Mouse (Mus musculus) G1E-ER4 (cell line): ENCODE data around the gene Dtx2. TPM values are rescaled to one million over a fixed set of nuclear protein-coding genes. Genes with fewer than 3 reads are reported as not detected.

Experiments used
- GATA1 ChIP-seq: IDR thresholded peaks from one replicate; pipeline ENCODE4 v1.8.0; 2012; ENCODE audit warnings: low read length, inconsistent platforms
- polyA plus RNA-seq: library from polyadenylated mRNA; stranded (reverse); fragments of >175 nt; gene quantifications from 2 replicates; pipeline ENCODE4 v1.2.3, GENCODE M21; 2012

The Dtx2 gene
- polyA plus RNA-seq, 1 experiment: 25.4 TPM

- no peak for TF ChIP-seq GATA1
These were observed 78.9 kb downstream of the Dtx2 start for GRCm38 (mm10) chr5:136073526-136073925.

- no peak for TF ChIP-seq GATA1
These were observed 80.5 kb downstream of the Dtx2 start for GRCm38 (mm10) chr5:136075076-136075475.

GRCm38 (mm10) chr5:136076284-136076683 is 81.7 kb downstream of the Dtx2 start:
- no peak for TF ChIP-seq GATA1

- TF ChIP-seq GATA1: no peak
These were observed 82.5 kb downstream of the Dtx2 start for GRCm38 (mm10) chr5:136077001-136077550.

- TF ChIP-seq GATA1: no peak
These were observed 83.5 kb downstream of the Dtx2 start for GRCm38 (mm10) chr5:136078136-136078535.

- TF ChIP-seq GATA1: no peak
These were observed 87.7 kb downstream of the Dtx2 start for GRCm38 (mm10) chr5:136082345-136082744.

Other genes starting within 250 kb of the Dtx2 start
- 0.05 TPM in 1 of 2 replicates, not detected in the other for gene Styxl1, start 216.4 kb upstream of the Dtx2 start, polyA plus RNA-seq
- gene Mdh2, start 216.3 kb upstream of the Dtx2 start, polyA plus RNA-seq: 746 and 850 TPM in 2 replicates
- gene Srrm3, start 187.9 kb upstream of the Dtx2 start, polyA plus RNA-seq: not detected in 2 replicates
- gene Hspb1, start 106.9 kb upstream of the Dtx2 start, polyA plus RNA-seq: not detected in 2 replicates
- gene Ywhag, start 60.2 kb upstream of the Dtx2 start, polyA plus RNA-seq: 226 and 268 TPM in 2 replicates
- 2.6 and 3.9 TPM in 2 replicates for gene Ssc4d, start 20.3 kb upstream of the Dtx2 start, polyA plus RNA-seq
- gene Zp3, start 14.7 kb upstream of the Dtx2 start, polyA plus RNA-seq: not detected in 2 replicates
- gene Upk3b, start 43.7 kb downstream of the Dtx2 start, polyA plus RNA-seq: not detected in 2 replicates
- gene Upk3bl, start 59.7 kb downstream of the Dtx2 start, polyA plus RNA-seq: not detected in 2 replicates
- gene Rasa4, start 89.1 kb downstream of the Dtx2 start, polyA plus RNA-seq: 0.06 and 0.09 TPM in 2 replicates
- gene Polr2j, start 121.8 kb downstream of the Dtx2 start, polyA plus RNA-seq: 79.4 and 104 TPM in 2 replicates
- gene Lrwd1, start 141.3 kb downstream of the Dtx2 start, polyA plus RNA-seq: 141 and 143 TPM in 2 replicates
- gene Alkbh4, start 141.3 kb downstream of the Dtx2 start, polyA plus RNA-seq: 41.9 and 42.7 TPM in 2 replicates
- 29.7 and 30.4 TPM in 2 replicates for gene Orai2, start 175.9 kb downstream of the Dtx2 start, polyA plus RNA-seq
- gene Prkrip1, start 204.2 kb downstream of the Dtx2 start, polyA plus RNA-seq: 44.3 and 69.2 TPM in 2 replicates